Mouse (Mus musculus): ENCODE data around the gene Fzd10. TPM values are rescaled to one million over a fixed set of nuclear protein-coding genes. Genes with fewer than 3 reads are reported as not detected.

Gene Fzd10
- under 1 TPM; 0.15 to 0.24 TPM for total RNA-seq (2023)

GRCm38 (mm10) chr5:128600072-128601021 is at the start of gene Fzd10:
TSS of gene Fzd10 (plus strand) at chr5:128600844.

Other genes with a start within 250 kb of the Fzd10 start
- not detected for gene Tmem132d, start 167.8 kb upstream of the Fzd10 start, total RNA-seq (2023)
- gene Piwil1, start 101.7 kb downstream of the Fzd10 start, total RNA-seq (2023) = not detected

Measured in monocyte, adult 59 days (primary cell).